ENCODE assay signal across 8 mouse cellular contexts in the genomic region with DNA sequence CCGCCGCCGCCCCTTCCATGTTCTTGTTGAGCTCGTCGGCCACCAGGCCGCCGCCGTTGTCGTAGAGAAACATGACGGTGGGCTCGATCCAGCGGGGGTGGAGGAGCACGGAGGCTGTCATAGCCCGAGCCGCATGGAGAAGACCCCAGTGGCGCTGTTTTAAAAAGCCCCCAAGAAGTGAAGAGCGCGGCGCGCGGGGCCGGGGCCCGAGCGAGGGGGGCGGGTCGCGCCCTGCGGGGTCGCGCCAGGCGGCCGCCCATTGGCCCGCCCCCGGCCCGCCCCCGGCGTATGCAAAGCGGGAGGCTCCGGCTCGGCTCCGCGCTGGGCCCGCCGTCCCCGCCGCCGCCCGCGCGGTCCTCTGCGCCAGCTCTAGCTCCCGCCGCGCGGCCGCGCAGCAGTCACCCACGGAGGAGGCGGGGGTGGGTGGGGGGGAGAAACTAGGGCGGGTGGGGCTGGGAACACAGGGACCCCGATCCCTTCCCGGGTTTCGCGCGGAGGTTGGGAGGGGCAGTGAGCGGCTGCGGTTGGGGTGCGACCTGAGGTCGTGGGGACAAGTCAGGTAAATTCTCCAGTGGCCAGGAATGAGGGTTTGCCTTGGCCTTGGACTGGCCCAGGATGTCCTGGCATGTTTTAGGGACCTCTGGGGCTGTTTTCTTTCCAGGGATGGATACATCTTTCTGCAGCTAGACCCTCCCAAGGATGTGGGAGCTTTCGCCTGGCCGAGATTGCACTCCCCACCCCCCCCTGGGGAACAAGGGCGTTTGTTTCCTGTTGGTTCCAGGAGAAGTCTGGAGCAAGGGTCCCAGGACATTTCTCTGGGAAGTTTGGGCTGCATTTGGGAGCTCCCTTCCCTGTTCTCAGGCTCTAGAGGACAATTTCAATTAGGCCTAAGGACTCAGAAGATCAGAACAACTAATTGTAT. TPM values are rescaled to one million over a fixed set of nuclear protein-coding genes. Genes with fewer than 3 reads are reported as not detected.
DNase-seq lines count a peak whose midpoint lies in the region; ATAC-seq and TF ChIP-seq lines count a peak whose summit lies in the region.

A gene (minus strand): TSS at position 227 of the 922 bp plus-strand sequence.

- no peak within 1 kb of the TSS for H3K9ac ChIP-seq in forebrain, embryonic 15.5 days (replicated peaks)
- H3K9ac ChIP-seq in liver, embryonic 14.5 days (replicated peaks), result no peak within 1 kb of the TSS

- H3K4me1 ChIP-seq in forebrain, embryonic 15.5 days, result peaks cover 11% of the 10 kb centered on the region
- H3K4me1 ChIP-seq in liver, embryonic 14.5 days (replicated peaks; ENCODE audit: control insufficient read depth in 2 of 2, insufficient read depth in 2 of 2, low read length in 1 of 2), result no peaks in the 10 kb centered on the region
- no peaks in the 10 kb centered on the region for H3K4me1 ChIP-seq in cerebellum, adult 2 months (ENCODE audit: control insufficient read depth, insufficient read depth, low read length)

- peak; percentile 15 for ATAC-seq in CD4-positive, CD25-positive, alpha-beta regulatory T cell, adult 4 months
- no peak for ATAC-seq in forebrain, embryonic 15.5 days (replicated peaks)
- no peak for ATAC-seq in liver, embryonic 14.5 days (ENCODE audit: insufficient read depth)

- peak; percentile 46 for DNase-seq in gastrocnemius, postnatal 10 days
- DNase-seq in gastrocnemius, postnatal 14 days, result no peak
- no peak for DNase-seq in liver, embryonic 14.5 days (ENCODE audit: low read depth in 3 of 3, low spot score in 3 of 3)
- DNase-seq in thymus, postnatal 36 days, result peak; percentile 66 to 69
- DNase-seq in right cerebral cortex, postnatal 36 days (ENCODE audit: low spot score in 2 of 2), result no peak
- DNase-seq in cerebellum, adult 2 months, result no peak

- WGBS in forebrain, embryonic 15.5 days, result under 1% methylated on average over 67 of the region's 72 CpGs
- under 1% methylated on average over 50 of the region's 72 CpGs for WGBS in liver, embryonic 14.5 days (ENCODE audit: insufficient replicate concordance)
- 2% methylated on average over 53 of the region's 72 CpGs for WGBS in cerebellum, adult 2 months

- peak within 1 kb of the TSS; percentile 20 for H3K4me3 ChIP-seq in forebrain, embryonic 15.5 days
- H3K4me3 ChIP-seq in liver, embryonic 14.5 days (ENCODE audit: insufficient read depth in 1 of 2, low read depth in 2 of 2, low read length in 2 of 2), result peak within 1 kb of the TSS; percentile 43 to 47; a peak in 3 of 4 replicates
- no peak within 1 kb of the TSS for H3K4me3 ChIP-seq in cerebellum, adult 2 months (replicated peaks; ENCODE audit: insufficient read depth, low read depth, low read length)

- TF ChIP-seq CTCF in liver, embryonic 14.5 days (IDR thresholded peaks at IDR 0.05; ENCODE audit: low read depth), result no peak
- no peak for TF ChIP-seq CTCF in cerebellum, adult 2 months (IDR thresholded peaks at IDR 0.05; ENCODE audit: borderline replicate concordance, insufficient read depth, low read depth, low read length)

- peaks cover 90% of the 10 kb centered on the region for H3K27me3 ChIP-seq in forebrain, embryonic 15.5 days
- peaks cover 99% of the 10 kb centered on the region for H3K27me3 ChIP-seq in liver, embryonic 14.5 days (ENCODE audit: control insufficient read depth, insufficient read depth, low read length)
- peaks cover 32% of the 10 kb centered on the region; the same call in 1 of the 2 replicates for H3K27me3 ChIP-seq in cerebellum, adult 2 months (ENCODE audit: control insufficient read depth, insufficient read depth, low read length)

- intact Hi-C loops in gastrocnemius, postnatal 14 days (cut with DNase I; ENCODE audit: low total_unique reads), result no loop called here

- H3K27ac ChIP-seq in forebrain, embryonic 15.5 days (replicated peaks), result no peak within 1 kb of the TSS
- no peak within 1 kb of the TSS for H3K27ac ChIP-seq in liver, embryonic 14.5 days
- H3K27ac ChIP-seq in cerebellum, adult 2 months (ENCODE audit: insufficient read depth, low read length), result no peak within 1 kb of the TSS

- no peaks in the 10 kb centered on the region for H3K9me3 ChIP-seq in forebrain, embryonic 15.5 days
- H3K9me3 ChIP-seq in liver, embryonic 14.5 days (ENCODE audit: control insufficient read depth, low read length), result no peaks in the 10 kb centered on the region

- no peaks in the 10 kb centered on the region for H3K36me3 ChIP-seq in forebrain, embryonic 15.5 days
- H3K36me3 ChIP-seq in liver, embryonic 14.5 days (replicated peaks; ENCODE audit: control insufficient read depth, insufficient read depth, low read depth), result no peaks in the 10 kb centered on the region

- TF ChIP-seq POLR2A in cerebellum, adult 2 months (IDR thresholded peaks at IDR 0.05; ENCODE audit: borderline replicate concordance, insufficient read depth, low read length), result no peak

- peak within 1 kb of the TSS; percentile 30 for H3K4me2 ChIP-seq in forebrain, embryonic 15.5 days (replicated peaks)
- H3K4me2 ChIP-seq in liver, embryonic 14.5 days (ENCODE audit: low read depth), result peak within 1 kb of the TSS; percentile 50

- TF ChIP-seq EP300 in liver, embryonic 14.5 days (IDR thresholded peaks at IDR 0.05; ENCODE audit: low read depth), result no peak

RNA-seq across cellular contexts. Expression of the gene that starts here (rescaled TPM):
- total RNA-seq in gastrocnemius, postnatal 10 days (2021), result 1 to 10 TPM; 1.3 to 1.6 TPM
- total RNA-seq in gastrocnemius, postnatal 14 days (2021), result 1 to 10 TPM in 1 of 2 experiments, under 1 TPM in 1; 0.24 to 1.7 TPM
- polyA plus RNA-seq in CD4-positive, CD25-positive, alpha-beta regulatory T cell, adult 4 months (2017; shearing (Covaris generic)), result not detected
- not detected in 2 replicates for polyA plus RNA-seq in forebrain, embryonic 15.5 days (2015; fragmentation: Nextera tagmentation; extraction: Ambion mirVana)
- 0.02 and 0.09 TPM in 2 replicates for polyA plus RNA-seq in liver, embryonic 14.5 days (2012; rRNA removed)
- not detected in 2 replicates for polyA plus RNA-seq in liver, embryonic 14.5 days (2014; fragmentation: Nextera tagmentation; extraction: Ambion mirVana)
- not detected in 2 replicates for polyA plus RNA-seq in cerebellum, adult 2 months (2012; rRNA removed)

Comparison
In these comparisons a context has a peak if more than half of its experiments do, and no peak if none do; other contexts are left out.
1. DNase-seq: peak in gastrocnemius, postnatal 10 days (single experiment) and thymus, postnatal 36 days (2 of 2); none in gastrocnemius, postnatal 14 days (single experiment), liver, embryonic 14.5 days (0 of 3), right cerebral cortex, postnatal 36 days (0 of 2) and cerebellum, adult 2 months (0 of 2).
2. Peak in ATAC-seq in CD4-positive, CD25-positive, alpha-beta regulatory T cell, adult 4 months; RNA of the gene not detected or under 1 TPM.